ENCODE assay signal across 8 mouse cellular contexts in the genomic region with DNA sequence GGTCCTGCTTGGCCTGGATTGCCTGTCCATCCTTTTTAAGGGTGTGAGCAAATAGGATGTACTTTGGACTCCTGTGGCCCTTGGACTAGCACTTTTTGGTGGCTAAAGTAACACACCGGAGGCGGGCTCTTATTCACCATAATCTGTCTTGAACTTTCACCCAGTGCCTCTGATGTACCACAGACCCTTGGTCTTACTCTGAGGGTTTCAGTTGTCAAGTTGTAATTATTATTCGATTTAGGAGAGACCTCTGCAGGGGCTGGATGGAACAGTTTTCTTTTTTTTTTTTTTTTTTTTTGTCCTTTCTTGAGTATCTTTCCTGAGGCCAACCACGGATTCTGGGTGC. TPM values are rescaled to one million over a fixed set of nuclear protein-coding genes. Genes with fewer than 3 reads are reported as not detected.
DNase-seq lines count a peak whose midpoint lies in the region; ATAC-seq and TF ChIP-seq lines count a peak whose summit lies in the region.

No protein-coding gene starts in this region.

- no peak for ATAC-seq in embryonic facial prominence, embryonic 14.5 days (ENCODE audit: low read depth)
- peak; percentile 50 for ATAC-seq in kidney, postnatal 0 days (replicated peaks; ENCODE audit: low FRiP score, low read depth)
- peak; percentile 28; the same call in 1 of the 2 replicates for ATAC-seq in midbrain, embryonic 15.5 days (replicated peaks)

- peak overlapping the region; percentile 84; the same call in 1 of the 2 replicates for H3K27ac ChIP-seq in embryonic facial prominence, embryonic 14.5 days (replicated peaks; ENCODE audit: low read depth, low read length)
- H3K27ac ChIP-seq in kidney, postnatal 0 days, result peak overlapping the region; percentile 60
- H3K27ac ChIP-seq in midbrain, embryonic 15.5 days, result peak overlapping the region; percentile 88

- no peak for TF ChIP-seq CTCF in lung, adult 2 months (IDR thresholded peaks at IDR 0.05; ENCODE audit: insufficient read depth, low read length)
- no peak for TF ChIP-seq CTCF in kidney, postnatal 0 days (IDR thresholded peaks at IDR 0.05; ENCODE audit: low read depth)

- H3K4me1 ChIP-seq in lung, adult 2 months (ENCODE audit: control insufficient read depth, insufficient read depth, low read length), result peaks cover 3% of the 10 kb centered on the region; the same call in 1 of the 2 replicates
- peaks cover 5% of the 10 kb centered on the region for H3K4me1 ChIP-seq in embryonic facial prominence, embryonic 14.5 days (ENCODE audit: control insufficient read depth, insufficient read depth, low read length)
- peaks cover 8% of the 10 kb centered on the region; the same call in 1 of the 2 replicates for H3K4me1 ChIP-seq in kidney, postnatal 0 days (replicated peaks; ENCODE audit: insufficient read depth, low read length)
- H3K4me1 ChIP-seq in midbrain, embryonic 15.5 days, result peaks cover 9% of the 10 kb centered on the region

- DNase-seq in lung, adult 2 months, result no peak
- DNase-seq in lung, adult 18-20 months, result no peak
- DNase-seq in embryonic facial prominence, embryonic 14.5 days (ENCODE audit: low spot score), result no peak
- peak; percentile 44 for DNase-seq in kidney, postnatal 0 days (ENCODE audit: low spot score)
- DNase-seq in urinary bladder, postnatal 25 days (ENCODE audit: low spot score), result no peak
- DNase-seq in adrenal gland, postnatal 4 days (ENCODE audit: low spot score in 2 of 2), result no peak
- DNase-seq in thymus, postnatal 14 days, result no peak

- peak overlapping the region; percentile 74 for H3K4me3 ChIP-seq in lung, adult 2 months (replicated peaks; ENCODE audit: extremely low read depth, low read depth, low read length)
- peak overlapping the region; percentile 72 for H3K4me3 ChIP-seq in embryonic facial prominence, embryonic 14.5 days (ENCODE audit: low read depth, low read length)
- peak overlapping the region; percentile 55 for H3K4me3 ChIP-seq in kidney, postnatal 0 days (replicated peaks; ENCODE audit: low read depth, low read length)
- H3K4me3 ChIP-seq in midbrain, embryonic 15.5 days, result peak overlapping the region; percentile 61

- H3K9me3 ChIP-seq in embryonic facial prominence, embryonic 14.5 days (ENCODE audit: control insufficient read depth, low read length), result no peaks in the 10 kb centered on the region
- H3K9me3 ChIP-seq in kidney, postnatal 0 days (replicated peaks; ENCODE audit: low read length), result no peaks in the 10 kb centered on the region
- H3K9me3 ChIP-seq in midbrain, embryonic 15.5 days, result no peaks in the 10 kb centered on the region

- 0 out of 2 replicates have a peak, but pooled peaks cover 4% of the 10 kb centered on the region for H3K36me3 ChIP-seq in embryonic facial prominence, embryonic 14.5 days (ENCODE audit: control insufficient read depth, insufficient read depth, low read length)
- H3K36me3 ChIP-seq in kidney, postnatal 0 days (ENCODE audit: insufficient read depth, low read length), result 0 out of 2 replicates have a peak, but pooled peaks cover 3% of the 10 kb centered on the region
- H3K36me3 ChIP-seq in midbrain, embryonic 15.5 days (replicated peaks), result no peaks in the 10 kb centered on the region

- H3K4me2 ChIP-seq in embryonic facial prominence, embryonic 14.5 days (ENCODE audit: low read depth, low read length), result peak overlapping the region; percentile 74
- peak overlapping the region; percentile 74 for H3K4me2 ChIP-seq in kidney, postnatal 0 days (ENCODE audit: low read length)
- peak overlapping the region; percentile 80 for H3K4me2 ChIP-seq in midbrain, embryonic 15.5 days

- peak overlapping the region; percentile 92 for H3K9ac ChIP-seq in embryonic facial prominence, embryonic 14.5 days (ENCODE audit: low read depth, low read length)
- H3K9ac ChIP-seq in kidney, postnatal 0 days (ENCODE audit: low read depth, low read length), result peak overlapping the region; percentile 72
- H3K9ac ChIP-seq in midbrain, embryonic 15.5 days, result peak overlapping the region; percentile 73

- 14% methylated on average over 4 of the region's 4 CpGs for WGBS in lung, adult 2 months
- 8% methylated on average over 4 of the region's 4 CpGs for WGBS in embryonic facial prominence, embryonic 14.5 days
- 19% methylated on average over 4 of the region's 4 CpGs for WGBS in kidney, postnatal 0 days
- WGBS in midbrain, embryonic 15.5 days, result 18% methylated on average over 4 of the region's 4 CpGs

- no peaks in the 10 kb centered on the region for H3K27me3 ChIP-seq in embryonic facial prominence, embryonic 14.5 days (replicated peaks; ENCODE audit: control insufficient read depth, insufficient read depth, low read length)
- no peaks in the 10 kb centered on the region for H3K27me3 ChIP-seq in kidney, postnatal 0 days (ENCODE audit: insufficient read depth, low read length)
- H3K27me3 ChIP-seq in midbrain, embryonic 15.5 days (replicated peaks), result no peaks in the 10 kb centered on the region

- no peak for TF ChIP-seq POLR2A in lung, adult 2 months (IDR thresholded peaks at IDR 0.05; ENCODE audit: borderline replicate concordance, extremely low read depth, low read depth, low read length)

RNA-seq across cellular contexts. Expression of a gene that starts 20.2 kb away (rescaled TPM):
- 23.0 and 30.9 TPM in 2 replicates for polyA plus RNA-seq in lung, adult 2 months (2012; rRNA removed)
- 34.1 and 37.9 TPM in 2 replicates for polyA plus RNA-seq in embryonic facial prominence, embryonic 14.5 days (2014; fragmentation: Nextera tagmentation; extraction: Ambion mirVana)
- polyA plus RNA-seq in kidney, postnatal 0 days (2015; fragmentation: Nextera tagmentation; extraction: Ambion mirVana), result 33.4 and 36.6 TPM in 2 replicates
- polyA plus RNA-seq in midbrain, embryonic 15.5 days (2015; fragmentation: Nextera tagmentation; extraction: Ambion mirVana), result 48.4 and 49.8 TPM in 2 replicates
- total RNA-seq in adrenal gland, postnatal 4 days (2021), result 10 to 100 TPM; 40.2 to 40.5 TPM

RNA-seq across cellular contexts. Expression of a gene that starts 32.3 kb away (rescaled TPM):
- 1.2 and 1.4 TPM in 2 replicates for polyA plus RNA-seq in lung, adult 2 months (2012; rRNA removed)
- 81.9 and 99.5 TPM in 2 replicates for polyA plus RNA-seq in embryonic facial prominence, embryonic 14.5 days (2014; fragmentation: Nextera tagmentation; extraction: Ambion mirVana)
- polyA plus RNA-seq in kidney, postnatal 0 days (2015; fragmentation: Nextera tagmentation; extraction: Ambion mirVana), result 0.23 and 0.75 TPM in 2 replicates
- polyA plus RNA-seq in midbrain, embryonic 15.5 days (2015; fragmentation: Nextera tagmentation; extraction: Ambion mirVana), result 2,127 and 2,170 TPM in 2 replicates
- total RNA-seq in adrenal gland, postnatal 4 days (2021), result 100 to 1,000 TPM in 1 of 2 experiments, 10 to 100 TPM in 1; 59.5 to 102 TPM

RNA-seq across cellular contexts. Expression of a gene that starts 34.2 kb away (rescaled TPM):
- 13.0 and 21.4 TPM in 2 replicates for polyA plus RNA-seq in lung, adult 2 months (2012; rRNA removed)
- 33.5 and 33.6 TPM in 2 replicates for polyA plus RNA-seq in embryonic facial prominence, embryonic 14.5 days (2014; fragmentation: Nextera tagmentation; extraction: Ambion mirVana)
- polyA plus RNA-seq in kidney, postnatal 0 days (2015; fragmentation: Nextera tagmentation; extraction: Ambion mirVana), result 40.3 and 48.0 TPM in 2 replicates
- 52.6 and 59.0 TPM in 2 replicates for polyA plus RNA-seq in midbrain, embryonic 15.5 days (2015; fragmentation: Nextera tagmentation; extraction: Ambion mirVana)
- total RNA-seq in adrenal gland, postnatal 4 days (2021), result 10 to 100 TPM; 59.9 to 61.8 TPM

RNA-seq across cellular contexts. Expression of a gene that starts 36.6 kb away (rescaled TPM):
- polyA plus RNA-seq in lung, adult 2 months (2012; rRNA removed), result not detected in 2 replicates
- polyA plus RNA-seq in embryonic facial prominence, embryonic 14.5 days (2014; fragmentation: Nextera tagmentation; extraction: Ambion mirVana), result 0.29 and 0.32 TPM in 2 replicates
- polyA plus RNA-seq in kidney, postnatal 0 days (2015; fragmentation: Nextera tagmentation; extraction: Ambion mirVana), result not detected in 2 replicates
- polyA plus RNA-seq in midbrain, embryonic 15.5 days (2015; fragmentation: Nextera tagmentation; extraction: Ambion mirVana), result 0.10 and 0.17 TPM in 2 replicates
- under 1 TPM in 1 of 2 experiments, not detected in 1; 0.14 TPM for total RNA-seq in adrenal gland, postnatal 4 days (2021)

Comparison
In these comparisons a context has a peak if more than half of its experiments do, and no peak if none do; other contexts are left out.
1. RNA of a gene that starts 32.3 kb away (polyA plus RNA-seq): 2,127 to 2,170 TPM in midbrain, embryonic 15.5 days and 81.9 to 99.5 TPM in embryonic facial prominence, embryonic 14.5 days; 1.2 to 1.4 TPM in lung, adult 2 months and 0.23 to 0.75 TPM in kidney, postnatal 0 days; every median in the first group is over 10 times any median in the second.
2. Peak in every context shown above with its lines, with median percentiles within 50 percentile points of each other: H3K4me3 ChIP-seq, H3K27ac ChIP-seq, H3K4me2 ChIP-seq and H3K9ac ChIP-seq.